Mouse (Mus musculus) E14TG2a.4 (cell line): ENCODE measurements around the gene Hist1h2an.

ENCODE experiments used
- CTCF ChIP-seq: conservative IDR thresholded peaks from 2 replicates; pipeline ENCODE4 v1.5.1; 2014; ENCODE audit warnings: low read length
- NANOG ChIP-seq: IDR thresholded peaks from 2 replicates; pipeline ENCODE4 v1.6.1; 2014; ENCODE audit warnings: borderline replicate concordance, low read length, mixed read lengths

- TF ChIP-seq CTCF, result no peak
- TF ChIP-seq NANOG, result no peak
Observed at GRCm38 (mm10) chr13:21745006-21745405, 42.0 kb downstream of the Hist1h2an start.
